Mouse (Mus musculus) kidney, adult 2 months (tissue): ENCODE data around the gene Blzf1. TPM values are rescaled to one million over a fixed set of nuclear protein-coding genes. Genes with fewer than 3 reads are reported as not detected.

Experiments used
- DNase-seq: peaks from one replicate; pipeline ENCODE4 v3.0.0; 2021
- H3K27ac ChIP-seq: fragments of 200-500 bp; 2 replicates; pipeline ENCODE4 v1.5.1; 2012; ENCODE audit warnings: low read depth, low read length, control low read depth, inconsistent platforms; ENCODE audit not compliant: insufficient read depth
- H3K27me3 ChIP-seq: fragments of 200-500 bp; replicated peaks from 2 replicates; pipeline ENCODE4 v1.6.1; 2012; ENCODE audit warnings: mild to moderate bottlenecking, moderate library complexity, low read length, inconsistent platforms; ENCODE audit not compliant: control insufficient read depth, insufficient read depth
- H3K36me3 ChIP-seq: fragments of 200-500 bp; 2 replicates; pipeline ENCODE4 v1.6.1; 2012; ENCODE audit warnings: mild to moderate bottlenecking, moderate library complexity, low read length, inconsistent platforms; ENCODE audit not compliant: control insufficient read depth, insufficient read depth
- H3K4me1 ChIP-seq: fragments of 200-500 bp; 2 replicates; pipeline ENCODE4 v1.6.1; 2011; ENCODE audit warnings: low read length; ENCODE audit not compliant: control insufficient read depth, insufficient read depth
- H3K4me3 ChIP-seq: fragments of 200-500 bp; 2 replicates; pipeline ENCODE4 v1.5.1; 2011; ENCODE audit warnings: mild to moderate bottlenecking, low read depth, low read length, control low read depth; ENCODE audit not compliant: insufficient read depth
- CTCF ChIP-seq: fragments of 200-500 bp; conservative IDR thresholded peaks from 2 replicates; pipeline ENCODE4 v1.5.1; 2011; ENCODE audit warnings: low read depth, mild to moderate bottlenecking, control low read depth, low read length, moderate library complexity, mixed read lengths; ENCODE audit not compliant: insufficient read depth, insufficient read length
- POLR2A ChIP-seq: fragments of 200-500 bp; IDR thresholded peaks from one replicate; pipeline ENCODE4 v1.6.1; 2011; ENCODE audit warnings: low read depth, low read length, control low read depth
- WGBS: fragments of 180-500 bp; shearing (Covaris S2); methylation state at CpG from one replicate; pipeline ENCODE4 v1.1.7; 2018; 5-methylcytosine and 5-hydroxymethylcytosine counted together
- polyA plus RNA-seq: library from polyadenylated mRNA; depleted of rRNA; stranded (reverse); fragments of >200 nt; gene quantifications from 2 replicates; pipeline ENCODE4 v1.2.3, GENCODE M21; 2012

The Blzf1 gene
- polyA plus RNA-seq, 1 experiment: 6.0 TPM

DNA sequence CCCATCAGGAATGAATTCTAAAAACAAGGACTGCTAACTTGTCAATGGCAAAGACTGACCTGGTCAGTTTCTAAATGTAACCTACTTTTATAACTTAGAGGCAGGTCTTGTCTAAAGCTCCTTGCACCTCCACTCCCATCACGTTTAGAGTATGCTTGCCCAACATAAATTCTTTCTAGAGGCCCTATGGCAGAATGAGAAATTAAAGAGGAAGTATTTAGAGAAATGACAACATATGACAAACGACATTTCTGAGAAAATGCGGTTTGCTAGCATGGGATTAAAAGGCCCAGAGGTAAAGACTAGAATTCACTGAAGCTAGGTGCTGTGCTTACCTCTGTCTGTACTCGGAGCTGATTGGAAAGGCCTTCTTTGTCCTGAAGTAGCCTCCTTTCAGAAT is 5.3 kb downstream of the Blzf1 start:
- no peaks in the 10 kb centered on the region for H3K4me1 ChIP-seq
- peaks cover 15% of the 10 kb centered on the region for H3K36me3 ChIP-seq
- no peak for TF ChIP-seq POLR2A
- TF ChIP-seq CTCF: no peak
- H3K27ac ChIP-seq: no peak overlapping the region
- DNase-seq: no peak
- 87% methylated on average over 4 of the region's 4 CpGs for WGBS
- H3K4me3 ChIP-seq: no peak overlapping the region
- H3K27me3 ChIP-seq: no peaks in the 10 kb centered on the region

DNA sequence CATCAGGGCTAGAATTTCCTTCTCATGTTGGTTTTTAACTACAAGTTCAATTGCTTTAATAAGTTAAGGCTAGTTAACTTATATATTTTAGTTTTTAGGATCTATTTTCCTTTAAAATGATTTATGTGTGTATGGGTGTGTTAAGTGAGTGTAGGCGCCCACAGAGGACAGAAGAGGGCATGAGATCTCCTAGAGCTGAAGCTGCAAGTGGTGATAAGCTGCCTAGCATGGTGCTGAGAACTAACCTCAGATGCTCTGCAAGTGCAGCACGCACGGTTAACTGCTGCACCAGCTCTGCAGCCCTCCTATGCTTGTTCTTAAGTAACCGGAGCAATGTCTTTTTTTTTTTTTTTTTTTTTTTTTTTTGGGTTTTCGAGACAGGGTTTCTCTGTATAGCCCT is 10.8 kb downstream of the Blzf1 start:
- Histone ChIP-seq H3K27ac (no peak overlapping the region), H3K27me3 (no peaks in the 10 kb centered on the region), H3K36me3 (peaks cover 18% of the 10 kb centered on the region), H3K4me1 (no peaks in the 10 kb centered on the region; the same call in 1 of the 2 replicates), H3K4me3 (no peak overlapping the region)
- DNase-seq: no peak
- whole genome bisulfite sequencing: 94% methylated on average over 4 of the region's 5 CpGs
- TF ChIP-seq CTCF (no peak), POLR2A (no peak)

GRCm38 (mm10) chr1:164294071-164294470 is 13.2 kb downstream of the Blzf1 start:
- H3K27ac ChIP-seq: 0 out of 2 replicates have a peak overlapping the region, but pooled peaks have one; percentile 23
- peaks cover 13% of the 10 kb centered on the region for H3K36me3 ChIP-seq
- H3K4me3 ChIP-seq: no peak overlapping the region
- H3K4me1 ChIP-seq: no peaks in the 10 kb centered on the region; the same call in 1 of the 2 replicates
- DNase-seq: peak; percentile 10
- no peaks in the 10 kb centered on the region for H3K27me3 ChIP-seq
- TF ChIP-seq CTCF (no peak), POLR2A (no peak)
- WGBS: 74% methylated on average over 6 of the region's 6 CpGs

GRCm38 (mm10) chr1:164292040-164292439 is 15.2 kb downstream of the Blzf1 start:
- WGBS: 85% methylated on average over 5 of the region's 5 CpGs
- TF ChIP-seq POLR2A (no peak), CTCF (no peak)
- DNase-seq: no peak
- no peak overlapping the region for H3K27ac ChIP-seq
- no peaks in the 10 kb centered on the region; the same call in 1 of the 2 replicates for H3K4me1 ChIP-seq
- no peak overlapping the region for H3K4me3 ChIP-seq
- H3K27me3 ChIP-seq: no peaks in the 10 kb centered on the region
- H3K36me3 ChIP-seq: peaks cover 9% of the 10 kb centered on the region

GRCm38 (mm10) chr1:164287406-164287805 is 19.9 kb downstream of the Blzf1 start:
- no peak overlapping the region for H3K27ac ChIP-seq
- no peak overlapping the region for H3K4me3 ChIP-seq
- H3K4me1 ChIP-seq: no peaks in the 10 kb centered on the region
- WGBS: 39% methylated on average over 15 of the region's 15 CpGs
- H3K27me3 ChIP-seq: no peaks in the 10 kb centered on the region
- DNase-seq: peak; percentile 5
- TF ChIP-seq POLR2A: no peak
- TF ChIP-seq CTCF: no peak
- peaks cover 2% of the 10 kb centered on the region; the same call in 1 of the 2 replicates for H3K36me3 ChIP-seq

GRCm38 (mm10) chr1:164284007-164284406 is 23.3 kb downstream of the Blzf1 start:
- DNase-seq: no peak
- H3K4me1 ChIP-seq: no peaks in the 10 kb centered on the region
- no peaks in the 10 kb centered on the region for H3K27me3 ChIP-seq
- no peak overlapping the region for H3K27ac ChIP-seq
- no peak for TF ChIP-seq CTCF
- no peak for TF ChIP-seq POLR2A
- WGBS: 91% methylated on average over 3 of the region's 3 CpGs
- no peak overlapping the region for H3K4me3 ChIP-seq
- no peaks in the 10 kb centered on the region for H3K36me3 ChIP-seq

- no peak overlapping the region for H3K4me3 ChIP-seq
- no peaks in the 10 kb centered on the region for H3K27me3 ChIP-seq
- no peak for DNase-seq
- 70% methylated on average over 4 of the region's 4 CpGs for WGBS
- TF ChIP-seq CTCF (no peak), POLR2A (no peak)
- no peak overlapping the region for H3K27ac ChIP-seq
- no peaks in the 10 kb centered on the region for H3K36me3 ChIP-seq
- no peaks in the 10 kb centered on the region for H3K4me1 ChIP-seq
These were observed 28.0 kb downstream of the Blzf1 start for GRCm38 (mm10) chr1:164279332-164279731.

GRCm38 (mm10) chr1:164276552-164276951 is 30.7 kb downstream of the Blzf1 start:
- H3K4me3 ChIP-seq: no peak overlapping the region
- H3K4me1 ChIP-seq: no peaks in the 10 kb centered on the region
- 92% methylated on average over 3 of the region's 3 CpGs for WGBS
- no peaks in the 10 kb centered on the region for H3K36me3 ChIP-seq
- TF ChIP-seq POLR2A (no peak), CTCF (no peak)
- no peak for DNase-seq
- H3K27me3 ChIP-seq: no peaks in the 10 kb centered on the region; the same call in 1 of the 2 replicates
- H3K27ac ChIP-seq: no peak overlapping the region
